Mouse (Mus musculus): ENCODE data around the gene Psat1.

GRCm38 (mm10) chr19:15913249-15913997 lies 33.7 kb downstream of the Psat1 start:
- no peak for TF ChIP-seq MYOD1 (IDR thresholded peaks at IDR 0.05; ENCODE audit: control insufficient read depth in 1 of 3, insufficient read length in 2 of 3, low read depth in 2 of 3)
- TF ChIP-seq MAX (IDR thresholded peaks at IDR 0.05; ENCODE audit: low read depth): no peak
- TF ChIP-seq POLR2A (IDR thresholded peaks at IDR 0.05; ENCODE audit: insufficient read length, low read depth): no peak
- TF ChIP-seq USF1 (IDR thresholded peaks at IDR 0.05; ENCODE audit: low read depth): no peak
- no peak for TF ChIP-seq REST (IDR thresholded peaks at IDR 0.05; ENCODE audit: insufficient read depth, insufficient read length)
- no peak for TF ChIP-seq CEBPB (IDR thresholded peaks at IDR 0.05; ENCODE audit: insufficient read depth, poor library complexity, severe bottlenecking)

Measured in myocyte (in vitro differentiated cells).